Mouse (Mus musculus) liver, embryonic 11.5 days (tissue): ENCODE results near the gene Dhx40. TPM values are rescaled to one million over a fixed set of nuclear protein-coding genes. Genes with fewer than 3 reads are reported as not detected.

Experiments used
- ATAC-seq: fragments of 200-750 bp; cut with Nextera tagmentation; replicated peaks from 2 replicates; pipeline ENCODE4 v1.8.0; 2017; ENCODE audit warnings: moderate number of reproducible peaks, mild to moderate bottlenecking, moderate TSS enrichment, moderate library complexity; ENCODE audit not compliant: low FRiP score
- DNase-seq: peaks from one replicate; pipeline ENCODE4 v3.0.0-alpha.2; 2017; ENCODE audit warnings: low spot score
- H3K27ac ChIP-seq: fragments of 300-500 bp; sonication (generic); 2 replicates; pipeline ENCODE4 v1.5.1; 2014; ENCODE audit warnings: mild to moderate bottlenecking, low read depth, low read length, control low read depth
- H3K27me3 ChIP-seq: fragments of 300-500 bp; sonication (generic); replicated peaks from 2 replicates; pipeline ENCODE4 v1.6.1; 2014; ENCODE audit warnings: low read length, mixed read lengths; ENCODE audit not compliant: control insufficient read depth, insufficient read depth
- H3K36me3 ChIP-seq: fragments of 300-500 bp; sonication (generic); 2 replicates; pipeline ENCODE4 v1.6.1; 2014; ENCODE audit warnings: mild to moderate bottlenecking, low read length, moderate library complexity, mixed read lengths; ENCODE audit not compliant: control insufficient read depth, insufficient read depth
- H3K4me1 ChIP-seq: fragments of 300-500 bp; sonication (generic); replicated peaks from 2 replicates; pipeline ENCODE4 v1.6.1; 2014; ENCODE audit warnings: low read length, mixed read lengths; ENCODE audit not compliant: control insufficient read depth, insufficient read depth
- H3K4me2 ChIP-seq: fragments of 300-500 bp; sonication (generic); 2 replicates; pipeline ENCODE4 v1.6.1; 2014; ENCODE audit warnings: mild to moderate bottlenecking, control low read depth, moderate library complexity
- H3K4me3 ChIP-seq: fragments of 300-500 bp; sonication (generic); 2 replicates; pipeline ENCODE4 v1.5.1; 2014; ENCODE audit warnings: low read depth, low read length, control low read depth
- H3K9ac ChIP-seq: fragments of 300-500 bp; sonication (generic); 2 replicates; pipeline ENCODE4 v1.6.1; 2014; ENCODE audit warnings: low read depth, low read length, control low read depth
- H3K9me3 ChIP-seq: fragments of 300-500 bp; sonication (generic); 2 replicates; pipeline ENCODE4 v1.6.1; 2016; ENCODE audit warnings: low read length, inconsistent platforms, mixed read lengths; ENCODE audit not compliant: control insufficient read depth
- WGBS: fragments of 180-500 bp; shearing (Covaris S2); extraction: QIAGEN DNeasy Blood & Tissue Kit; methylation state at CpG from one replicate; pipeline ENCODE4 v1.1.7; 2014; 5-methylcytosine and 5-hydroxymethylcytosine counted together
- polyA plus RNA-seq: library from polyadenylated mRNA; unstranded; fragments of >200 nt; fragmentation: Nextera tagmentation; extraction: Ambion mirVana; gene quantifications from 2 replicates; pipeline ENCODE4 v1.2.1, GENCODE M21; 2014

Dhx40 gene
- polyA plus RNA-seq, 1 experiment from 2014 or later = 15.4 TPM

DNA sequence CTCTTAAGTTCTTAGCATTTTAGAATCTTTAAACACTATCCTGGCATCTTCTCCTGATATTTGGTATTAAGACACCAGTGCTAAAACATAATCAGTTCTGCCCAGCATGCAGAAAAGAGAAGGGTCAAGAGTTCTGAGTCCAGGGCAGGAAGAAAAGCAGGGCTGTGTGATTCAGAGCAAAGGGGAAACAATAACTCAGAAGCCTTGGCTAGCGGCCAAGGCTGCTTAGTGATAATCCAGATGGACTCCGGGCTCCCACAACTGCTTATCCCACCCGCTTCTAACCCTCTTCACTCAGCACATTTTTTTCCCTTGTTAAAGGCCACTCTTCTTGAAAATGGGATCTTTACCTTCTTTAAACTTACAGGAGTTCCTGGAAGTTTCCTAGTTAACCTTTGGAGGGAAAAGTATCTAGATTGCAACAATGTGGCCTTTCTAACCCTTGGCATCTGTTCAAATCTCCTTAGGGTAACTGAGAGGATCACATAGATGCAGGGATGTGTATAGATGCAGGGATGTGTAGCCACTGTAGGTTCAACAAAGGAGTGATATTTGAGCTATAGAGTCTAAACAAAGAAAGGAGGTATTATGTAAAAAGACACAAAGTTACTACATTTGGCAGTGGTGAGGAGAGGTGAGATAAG is 33.1 kb upstream of the Dhx40 start:
- no peak for DNase-seq
- Histone ChIP-seq H3K27ac (no peak overlapping the region), H3K27me3 (no peaks in the 10 kb centered on the region), H3K9ac (no peak overlapping the region), H3K9me3 (no peaks in the 10 kb centered on the region), H3K4me1 (no peaks in the 10 kb centered on the region), H3K36me3 (no peaks in the 10 kb centered on the region), H3K4me2 (no peak overlapping the region), H3K4me3 (no peak overlapping the region)
- WGBS = 36% methylated on average over 3 of the region's 3 CpGs
- ATAC-seq = no peak

DNA sequence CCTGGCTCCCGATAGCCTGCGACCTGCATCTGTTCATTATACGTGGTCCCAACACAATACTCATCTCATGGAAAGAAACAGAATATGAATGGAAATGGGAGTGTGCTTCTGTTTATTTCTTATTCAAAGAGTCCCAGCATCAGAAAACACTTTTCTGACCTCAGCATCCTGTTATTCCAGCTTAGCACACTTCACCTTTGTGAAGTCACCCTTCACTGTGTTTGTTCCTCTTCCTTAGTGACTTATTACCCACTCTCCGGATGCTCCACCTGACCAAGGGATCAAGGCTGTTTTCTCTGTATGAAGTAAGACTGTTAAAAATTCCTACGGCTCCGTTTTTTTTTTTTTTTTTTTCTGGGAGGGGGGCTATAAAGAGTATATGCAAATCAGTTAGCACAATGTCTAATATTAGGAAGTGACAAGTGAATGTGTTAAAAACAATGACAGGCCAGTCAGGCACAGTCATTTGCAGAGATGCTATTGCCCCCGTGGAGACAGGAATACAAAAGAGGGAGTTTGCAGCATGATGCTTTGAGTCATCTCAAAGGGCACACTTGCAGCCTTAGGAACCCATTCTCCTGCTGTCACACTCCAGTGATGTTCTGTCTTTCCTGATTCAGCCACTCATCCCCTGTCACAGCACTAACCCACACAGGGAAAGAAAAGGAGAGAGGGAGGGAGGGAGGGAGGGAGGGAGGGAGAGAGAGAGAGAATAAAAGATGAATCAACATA is 32.3 kb upstream of the Dhx40 start:
- DNase-seq (no peak), ATAC-seq (no peak)
- WGBS = 64% methylated on average over 7 of the region's 7 CpGs
- Histone ChIP-seq H3K36me3 (no peaks in the 10 kb centered on the region), H3K27ac (no peak overlapping the region), H3K4me2 (no peak overlapping the region), H3K9ac (no peak overlapping the region), H3K4me3 (no peak overlapping the region), H3K27me3 (no peaks in the 10 kb centered on the region), H3K9me3 (no peaks in the 10 kb centered on the region), H3K4me1 (no peaks in the 10 kb centered on the region)

DNA sequence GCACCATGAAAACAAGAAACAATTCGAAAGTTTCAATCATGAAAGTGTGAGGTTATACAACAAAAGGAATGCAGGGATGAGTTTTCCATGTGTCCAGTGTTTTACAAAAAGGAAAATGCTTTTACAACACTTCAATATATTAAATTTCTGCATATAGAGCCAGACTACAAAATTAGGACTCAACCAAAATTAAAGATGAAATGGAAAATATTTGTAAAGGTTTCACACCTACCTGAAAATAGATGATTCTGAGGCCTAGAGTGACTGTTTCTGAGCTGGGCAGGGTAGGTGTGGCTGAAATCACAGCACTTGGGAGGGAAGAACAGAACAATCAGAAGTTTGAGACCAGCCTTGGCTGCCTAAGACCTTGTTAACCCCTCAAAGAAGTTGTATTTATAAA is 31.2 kb upstream of the Dhx40 start:
- H3K9me3 ChIP-seq = no peaks in the 10 kb centered on the region
- no peaks in the 10 kb centered on the region for H3K36me3 ChIP-seq
- H3K4me3 ChIP-seq = no peak overlapping the region
- DNase-seq = no peak
- WGBS = 77% methylated on average over 1 of the region's 1 CpGs
- ATAC-seq = no peak
- H3K9ac ChIP-seq = no peak overlapping the region
- no peak overlapping the region for H3K27ac ChIP-seq
- H3K4me2 ChIP-seq = no peak overlapping the region
- no peaks in the 10 kb centered on the region for H3K4me1 ChIP-seq
- H3K27me3 ChIP-seq = no peaks in the 10 kb centered on the region

DNA sequence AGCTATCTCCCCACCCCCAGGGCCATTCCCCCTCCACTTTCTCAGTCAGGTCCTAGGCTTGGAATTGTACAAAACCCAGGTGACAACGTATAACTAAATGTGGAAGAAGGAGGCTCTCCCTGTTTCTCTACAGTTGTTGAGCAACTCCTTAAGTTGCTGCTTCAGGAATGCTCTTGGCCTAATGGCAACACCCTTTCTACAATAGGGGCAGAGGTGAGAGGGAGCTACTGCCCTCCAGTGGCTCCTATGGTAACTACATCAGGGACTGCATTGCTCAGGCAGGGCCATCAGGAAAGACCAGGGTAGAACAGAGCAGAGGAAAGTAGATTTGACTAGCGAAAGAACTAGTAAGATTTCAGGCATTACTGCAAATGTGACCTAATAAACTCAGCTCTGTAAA is 28.8 kb upstream of the Dhx40 start:
- ATAC-seq = peak; percentile 70
- H3K27ac ChIP-seq = no peak overlapping the region

DNA sequence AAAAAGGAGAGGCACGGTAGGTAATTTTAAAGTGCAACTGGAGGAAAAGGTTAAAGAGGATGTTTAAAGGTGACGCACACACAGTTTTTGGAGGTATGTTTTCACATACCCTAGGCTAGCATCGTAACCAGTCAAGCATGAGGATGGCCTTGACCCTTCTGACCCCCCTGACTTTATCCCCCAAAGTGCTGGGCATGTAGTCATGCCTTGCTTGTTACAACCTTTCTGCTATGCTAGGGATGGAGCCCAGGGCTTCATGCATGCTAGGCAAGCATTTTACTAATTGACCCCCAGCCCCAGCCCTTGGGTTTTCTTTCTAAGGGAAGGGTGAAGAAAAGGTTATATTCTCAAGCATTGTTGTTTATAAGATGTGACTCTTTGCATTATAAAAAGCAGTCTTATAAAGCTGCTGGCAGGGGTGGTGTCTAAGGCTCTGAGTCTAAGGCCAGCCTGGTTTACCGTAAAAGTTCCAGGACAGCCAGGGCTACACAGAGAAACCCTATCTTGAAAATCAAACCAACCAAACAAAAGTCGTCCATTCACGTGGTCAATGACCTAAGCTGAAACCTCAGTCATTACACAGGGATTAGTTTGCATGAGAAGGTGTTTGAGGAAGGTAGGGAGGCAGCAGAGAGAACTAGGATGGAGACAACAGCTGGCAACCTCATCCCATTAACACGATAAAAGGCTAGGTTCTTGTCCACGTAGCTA is 27.2 kb upstream of the Dhx40 start:
- DNase-seq = no peak
- WGBS = 65% methylated on average over 8 of the region's 8 CpGs
- H3K36me3 ChIP-seq = no peaks in the 10 kb centered on the region
- no peaks in the 10 kb centered on the region for H3K27me3 ChIP-seq
- no peak overlapping the region for H3K27ac ChIP-seq
- no peaks in the 10 kb centered on the region for H3K4me1 ChIP-seq
- H3K9ac ChIP-seq = no peak overlapping the region
- no peaks in the 10 kb centered on the region for H3K9me3 ChIP-seq
- no peak overlapping the region for H3K4me3 ChIP-seq
- no peak overlapping the region for H3K4me2 ChIP-seq
- no peak for ATAC-seq

More for the DNA sequence above, 28.8 kb upstream of the Dhx40 start:
- Histone ChIP-seq H3K36me3 (no peaks in the 10 kb centered on the region), H3K9ac (no peak overlapping the region), H3K4me2 (no peak overlapping the region), H3K27me3 (no peaks in the 10 kb centered on the region), H3K4me1 (no peaks in the 10 kb centered on the region), H3K4me3 (no peak overlapping the region), H3K9me3 (no peaks in the 10 kb centered on the region)
- peak; percentile 64 for DNase-seq
- 39% methylated on average over 2 of the region's 2 CpGs for WGBS

DNA sequence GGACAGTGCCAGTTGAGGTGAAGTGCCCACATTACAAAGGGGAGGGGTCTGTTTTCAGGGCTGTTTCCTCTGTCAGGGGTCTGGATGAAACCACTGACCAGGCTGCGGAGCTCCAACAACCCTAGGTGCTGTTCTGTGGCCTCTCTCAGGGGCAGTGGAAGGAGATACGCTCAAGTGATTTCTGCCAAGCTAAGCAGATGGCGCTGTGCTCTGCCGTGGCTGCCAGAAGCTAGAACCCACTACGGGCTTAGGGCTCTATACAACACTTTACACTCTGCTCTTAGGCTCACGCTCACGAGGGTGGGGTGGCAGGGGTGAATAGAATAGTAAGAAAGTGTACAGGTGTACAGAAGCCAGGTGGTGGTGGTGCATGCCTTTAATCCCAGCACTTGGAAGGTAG is 26.5 kb upstream of the Dhx40 start:
- WGBS = 78% methylated on average over 7 of the region's 7 CpGs
- Histone ChIP-seq H3K4me3 (no peak overlapping the region), H3K27me3 (no peaks in the 10 kb centered on the region), H3K9ac (no peak overlapping the region), H3K27ac (no peak overlapping the region), H3K9me3 (no peaks in the 10 kb centered on the region), H3K36me3 (no peaks in the 10 kb centered on the region), H3K4me1 (no peaks in the 10 kb centered on the region), H3K4me2 (no peak overlapping the region)
- DNase-seq = no peak
- no peak for ATAC-seq

DNA sequence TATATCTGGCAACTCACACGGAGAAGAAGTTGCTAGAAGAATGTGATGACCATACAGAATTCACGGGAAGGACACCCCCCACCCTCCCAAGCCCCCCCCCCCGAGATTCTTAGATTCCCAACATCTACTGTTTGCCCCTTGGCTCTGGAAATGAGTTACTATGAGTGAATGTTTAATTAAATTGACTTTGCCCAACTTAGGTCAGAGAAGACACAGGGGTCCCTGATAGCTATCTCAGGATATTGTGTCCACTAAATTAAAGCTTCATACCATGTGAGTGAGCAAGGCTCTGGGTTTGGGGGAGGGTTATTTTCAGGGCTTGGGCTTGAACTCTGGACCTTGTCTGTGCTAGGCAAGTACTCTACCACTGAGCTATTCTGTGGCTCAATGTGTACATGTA is 25.6 kb upstream of the Dhx40 start:
- H3K36me3 ChIP-seq = no peaks in the 10 kb centered on the region
- H3K9ac ChIP-seq = no peak overlapping the region
- WGBS = 68% methylated on average over 3 of the region's 3 CpGs
- ATAC-seq (no peak), DNase-seq (no peak)
- H3K27ac ChIP-seq = no peak overlapping the region
- H3K9me3 ChIP-seq = no peaks in the 10 kb centered on the region
- H3K4me1 ChIP-seq = no peaks in the 10 kb centered on the region
- no peak overlapping the region for H3K4me3 ChIP-seq
- no peaks in the 10 kb centered on the region for H3K27me3 ChIP-seq
- H3K4me2 ChIP-seq = no peak overlapping the region

DNA sequence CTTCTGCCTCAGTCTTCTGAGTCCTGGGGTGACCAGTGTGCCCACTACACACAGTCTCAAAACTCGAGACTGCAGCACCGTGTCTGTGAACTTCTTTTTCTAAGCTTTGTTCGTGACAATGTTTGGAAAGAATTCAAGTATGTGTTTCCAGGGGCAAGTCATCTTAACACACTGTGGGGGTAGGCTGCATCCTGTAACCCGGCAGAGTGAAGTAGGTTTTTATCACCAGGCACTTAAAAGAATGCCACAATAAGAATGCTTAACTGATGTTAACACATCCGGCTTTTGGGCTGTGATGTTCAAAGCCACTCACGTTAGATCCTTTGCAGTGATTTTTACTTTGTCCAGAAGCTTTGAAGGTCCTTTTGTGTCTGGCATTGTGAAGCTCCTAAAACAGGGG is 20.9 kb upstream of the Dhx40 start:
- DNase-seq (no peak), ATAC-seq (no peak)
- H3K36me3 ChIP-seq = no peaks in the 10 kb centered on the region
- no peaks in the 10 kb centered on the region for H3K27me3 ChIP-seq
- WGBS = 55% methylated on average over 6 of the region's 6 CpGs
- H3K9ac ChIP-seq = no peak overlapping the region
- H3K4me1 ChIP-seq = no peaks in the 10 kb centered on the region
- no peaks in the 10 kb centered on the region for H3K9me3 ChIP-seq
- no peak overlapping the region for H3K4me2 ChIP-seq
- no peak overlapping the region for H3K27ac ChIP-seq
- no peak overlapping the region for H3K4me3 ChIP-seq
